Mouse (Mus musculus): ENCODE data around the gene Cd274.

The Cd274 gene

GRCm38 (mm10) chr19:29396353-29396752, 29.1 kb downstream of the Cd274 start:
- 68% methylated on average over 1 of the region's 1 CpGs for WGBS

GRCm38 (mm10) chr19:29399786-29400185, 32.5 kb downstream of the Cd274 start:
- 94% methylated on average over 4 of the region's 4 CpGs for WGBS

DNA sequence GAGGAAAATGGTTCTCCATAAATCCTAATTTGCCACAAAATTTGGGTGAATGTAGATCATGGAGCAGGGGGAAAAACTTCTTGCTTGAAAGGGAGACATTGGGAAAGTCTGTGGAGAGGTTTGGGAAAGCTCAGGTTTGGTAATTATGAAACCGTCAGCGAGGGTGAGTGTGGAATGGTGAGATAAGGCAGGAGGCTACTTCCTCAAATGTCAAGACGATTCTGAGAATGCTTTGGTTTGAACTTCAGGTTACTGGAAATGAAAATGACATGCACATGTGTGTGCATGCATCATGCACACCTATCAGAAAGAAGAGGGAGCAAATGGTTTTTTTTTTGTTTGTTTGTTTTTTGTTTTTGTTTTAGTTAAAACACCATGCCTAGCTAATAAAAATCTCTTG, 33.2 kb downstream of the Cd274 start:
- 83% methylated on average over 3 of the region's 3 CpGs for WGBS

GRCm38 (mm10) chr19:29402621-29403020, 35.4 kb downstream of the Cd274 start:
- WGBS = 96% methylated on average over 4 of the region's 4 CpGs

- 93% methylated on average over 4 of the region's 4 CpGs for WGBS
These were observed 36.0 kb downstream of the Cd274 start for GRCm38 (mm10) chr19:29403251-29403650.

DNA sequence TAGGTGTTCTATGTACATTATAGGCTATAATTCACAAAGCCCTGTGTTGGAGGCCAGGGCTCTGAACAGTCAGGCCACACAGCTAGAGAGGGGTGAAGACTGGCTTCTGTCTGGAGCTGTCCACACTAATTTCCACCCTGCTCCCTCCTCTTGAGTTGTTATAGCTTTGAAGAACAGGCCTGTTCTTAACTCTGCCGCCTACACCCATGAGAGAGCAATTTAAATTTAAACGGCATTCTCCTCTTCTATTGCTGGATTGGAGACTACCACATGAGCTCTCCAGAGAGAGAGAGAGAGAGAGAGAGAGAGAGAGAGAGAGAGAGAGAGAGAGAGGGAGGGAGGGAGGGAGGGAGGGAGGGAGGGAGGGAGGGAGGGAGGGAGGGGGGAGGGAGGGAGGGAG, 38.1 kb downstream of the Cd274 start:
- 38% methylated on average over 2 of the region's 2 CpGs for WGBS

DNA sequence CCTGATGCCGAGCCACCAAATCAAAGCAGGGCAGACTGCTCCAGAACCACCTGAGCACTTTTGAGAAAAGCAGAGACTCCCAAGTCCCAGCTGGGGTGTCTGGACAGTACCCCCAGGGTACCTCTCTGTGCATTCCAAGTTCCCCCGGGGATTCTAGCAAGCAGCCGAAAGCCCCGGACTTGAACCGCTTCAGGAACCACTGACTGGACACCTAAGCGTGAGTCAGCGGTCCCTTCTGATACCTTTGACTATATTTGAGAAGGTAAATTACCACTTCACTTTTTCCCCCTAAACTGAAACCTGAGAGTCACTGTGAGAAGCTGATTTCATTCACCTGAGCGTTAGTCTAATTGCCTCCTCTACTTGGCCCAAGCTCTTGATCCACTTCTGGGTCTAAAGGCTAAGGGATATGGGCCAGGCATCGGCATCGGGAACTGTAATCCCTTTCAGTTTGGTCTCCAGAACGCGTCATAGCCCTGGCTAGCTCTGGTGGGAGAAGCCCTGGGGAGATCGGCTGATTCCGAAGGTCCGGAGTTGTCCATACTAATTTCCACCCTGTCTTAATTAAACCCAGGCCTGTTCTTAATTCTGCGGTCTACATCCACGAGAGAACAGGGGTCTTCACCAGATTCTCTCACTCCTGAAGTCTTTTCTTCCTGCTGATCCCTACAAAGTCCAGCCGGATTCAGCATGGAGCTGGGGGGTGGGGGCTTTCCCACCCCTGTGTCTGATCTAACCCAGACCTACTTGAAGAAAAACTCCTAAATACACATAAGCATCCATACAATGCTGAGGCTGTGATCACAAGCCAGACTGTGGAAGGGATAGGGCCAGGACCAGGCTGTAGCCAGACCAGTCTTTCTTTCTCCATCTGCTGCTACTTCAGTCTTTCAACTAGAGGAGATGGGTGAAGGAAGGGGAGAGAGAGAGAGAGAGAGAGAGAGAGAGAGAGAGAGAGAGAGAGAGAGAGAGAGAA, 39.1 kb downstream of the Cd274 start:
- WGBS = 89% methylated on average over 18 of the region's 18 CpGs

DNA sequence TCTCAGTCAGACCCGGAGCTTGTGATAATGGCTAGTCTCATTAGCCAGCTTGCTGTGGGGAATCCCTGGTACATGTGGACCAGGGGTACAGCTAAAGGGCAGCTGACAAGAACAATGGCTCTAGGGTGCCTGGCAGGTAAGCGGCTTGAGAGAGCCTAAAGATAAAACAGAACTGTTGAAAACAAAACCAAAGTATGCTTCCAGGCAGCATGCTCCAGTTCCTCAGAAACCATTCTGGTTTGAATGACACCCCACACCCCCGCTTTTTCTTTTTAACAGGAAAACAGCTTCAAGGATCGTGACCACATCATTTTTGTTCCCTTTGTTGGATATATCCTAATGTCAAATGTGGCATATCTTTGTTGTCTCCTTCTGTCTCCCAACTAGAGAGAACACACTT, 43.4 kb downstream of the Cd274 start, which contains the start of gene Pdcd1lg2:
Pdcd1lg2 (plus strand) TSS at position 301 of the 400 bp plus-strand sequence.
- 87% methylated on average over 4 of the region's 4 CpGs for WGBS

DNA sequence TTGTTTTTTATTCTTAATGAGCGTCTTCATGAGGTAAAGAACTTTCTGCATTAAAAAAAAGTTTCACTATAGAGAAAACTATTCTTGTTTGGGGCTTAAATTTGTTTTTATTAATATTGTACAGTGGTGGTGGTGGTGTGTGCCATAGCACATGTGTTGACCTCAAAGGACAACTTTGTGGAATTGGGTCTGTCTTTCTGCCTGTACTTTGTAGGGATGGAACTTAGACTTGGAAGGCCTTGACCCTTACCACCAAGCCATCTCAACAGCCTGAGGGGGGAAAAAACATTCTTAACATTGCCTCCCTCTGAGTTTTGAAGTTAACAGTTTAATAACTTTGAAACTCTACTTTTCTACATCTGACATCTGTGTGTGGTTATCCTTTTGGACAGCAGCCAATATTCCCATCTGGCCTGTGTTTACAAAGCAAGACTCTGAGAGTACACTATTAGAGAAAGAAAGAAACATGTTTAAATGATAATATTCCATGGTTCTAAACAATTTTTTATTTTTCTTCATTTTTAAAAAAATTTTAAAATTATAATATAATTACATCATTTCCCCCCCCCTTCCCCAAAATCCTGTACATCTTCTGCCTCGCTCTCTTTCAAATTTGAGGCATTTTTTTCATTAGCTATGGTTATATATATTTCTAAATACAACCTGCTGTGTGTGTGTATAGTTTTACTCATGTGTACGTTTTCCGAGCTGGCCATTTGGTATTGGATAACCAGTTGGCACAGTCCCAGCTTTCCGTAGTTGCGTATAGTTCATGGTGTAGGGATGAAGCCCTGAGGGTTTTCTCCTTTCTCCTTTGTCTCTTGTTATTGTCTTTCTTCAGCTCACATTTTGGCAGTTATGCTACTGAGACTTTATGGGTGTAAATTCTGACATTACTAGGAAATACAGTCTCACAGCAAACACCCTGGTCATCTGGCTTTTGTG, 45.5 kb downstream of the Cd274 start:
- 72% methylated on average over 6 of the region's 6 CpGs for WGBS

- 92% methylated on average over 3 of the region's 3 CpGs for WGBS
These were observed 47.3 kb downstream of the Cd274 start for GRCm38 (mm10) chr19:29414513-29414912.

DNA sequence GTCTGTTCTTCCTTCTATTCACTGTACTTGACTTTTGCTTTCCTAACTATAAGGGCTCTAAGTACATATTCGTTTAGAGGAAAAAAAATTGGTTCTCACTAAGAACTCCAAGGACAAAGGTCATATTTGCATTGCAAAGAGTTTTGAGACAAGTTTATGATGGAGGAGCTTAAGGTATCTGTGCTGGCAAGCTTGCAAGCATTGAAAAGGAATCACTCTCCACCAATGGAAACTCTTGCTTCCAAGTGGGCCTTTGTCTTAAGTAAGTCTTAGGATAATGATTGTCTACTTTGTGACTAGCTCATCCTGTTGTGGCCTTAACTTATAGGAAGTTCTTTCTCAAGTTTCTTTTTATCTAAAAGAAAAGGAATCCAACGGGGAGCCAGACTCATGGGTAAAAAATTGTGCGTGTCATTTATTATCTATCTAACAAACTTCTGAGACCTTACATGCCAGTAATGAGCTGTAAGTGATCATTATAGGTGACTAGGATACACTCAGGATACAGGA, 49.2 kb downstream of the Cd274 start:
- 85% methylated on average over 3 of the region's 3 CpGs for WGBS

DNA sequence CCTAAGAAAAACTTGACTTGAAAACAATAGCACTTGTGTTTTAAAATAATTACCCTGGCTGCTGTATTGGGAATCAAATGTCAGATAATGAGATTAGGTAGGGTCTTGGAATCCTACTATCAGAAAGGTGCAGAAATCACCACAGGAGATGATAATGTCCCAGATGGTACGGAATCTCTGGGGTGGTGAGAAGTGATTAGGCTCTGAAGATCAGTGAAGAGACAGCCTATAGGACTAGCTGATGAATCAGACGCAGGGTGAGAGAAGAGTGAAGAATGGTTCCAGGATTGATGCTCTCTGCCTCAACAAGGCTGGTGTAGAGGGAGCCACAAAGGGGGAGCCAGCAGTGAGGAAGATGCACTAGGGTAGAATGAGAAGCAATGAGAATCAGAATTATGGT, 49.9 kb downstream of the Cd274 start:
- 96% methylated on average over 2 of the region's 2 CpGs for WGBS

DNA sequence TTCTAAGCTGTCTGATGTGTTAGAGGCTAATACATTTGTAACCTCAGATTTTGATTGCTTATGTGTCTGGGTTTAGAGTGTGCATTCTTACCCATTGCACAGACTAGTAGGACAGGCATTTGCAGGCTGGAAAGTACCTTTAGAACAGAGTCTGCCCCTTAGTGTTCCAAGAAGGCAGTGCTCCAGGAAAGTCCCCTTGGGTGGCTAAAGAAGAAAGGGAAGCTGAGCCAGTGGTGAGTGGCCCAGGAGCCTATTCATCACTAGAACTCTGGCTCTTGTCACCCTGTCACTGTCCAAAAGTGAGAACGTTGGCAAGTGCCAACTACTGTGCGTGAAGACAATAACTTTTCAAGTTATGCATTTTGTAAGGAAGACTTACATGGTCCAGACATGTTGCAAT, 50.6 kb downstream of the Cd274 start:
- WGBS = 68% methylated on average over 2 of the region's 2 CpGs

DNA sequence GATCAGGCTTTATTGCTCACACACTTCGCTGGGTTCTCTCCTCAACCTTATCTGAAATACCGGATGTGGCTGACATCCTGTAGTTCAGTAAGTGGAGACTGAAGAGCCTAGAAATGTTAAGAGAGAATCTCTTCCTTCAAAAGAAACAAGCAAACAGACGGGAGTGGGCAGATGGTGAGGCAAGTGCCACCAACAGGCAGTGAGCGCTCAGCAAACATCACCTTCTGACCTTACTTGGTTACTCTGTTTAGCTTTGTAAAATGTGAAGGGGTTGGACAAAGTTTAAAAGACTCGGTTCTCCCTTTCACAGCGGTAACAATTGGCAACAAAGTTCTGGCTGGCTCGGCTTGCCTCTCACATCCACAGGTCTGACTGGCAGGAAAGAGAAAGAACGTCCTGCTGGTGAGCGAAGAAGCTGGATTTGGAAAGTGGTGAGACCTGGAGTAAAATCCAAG, 51.4 kb downstream of the Cd274 start:
- 46% methylated on average over 9 of the region's 9 CpGs for WGBS

GRCm38 (mm10) chr19:29419506-29419905, 52.3 kb downstream of the Cd274 start:
- WGBS = 61% methylated on average over 3 of the region's 3 CpGs

- WGBS = 94% methylated on average over 8 of the region's 8 CpGs
These were observed 53.1 kb downstream of the Cd274 start for GRCm38 (mm10) chr19:29420397-29420796.

DNA sequence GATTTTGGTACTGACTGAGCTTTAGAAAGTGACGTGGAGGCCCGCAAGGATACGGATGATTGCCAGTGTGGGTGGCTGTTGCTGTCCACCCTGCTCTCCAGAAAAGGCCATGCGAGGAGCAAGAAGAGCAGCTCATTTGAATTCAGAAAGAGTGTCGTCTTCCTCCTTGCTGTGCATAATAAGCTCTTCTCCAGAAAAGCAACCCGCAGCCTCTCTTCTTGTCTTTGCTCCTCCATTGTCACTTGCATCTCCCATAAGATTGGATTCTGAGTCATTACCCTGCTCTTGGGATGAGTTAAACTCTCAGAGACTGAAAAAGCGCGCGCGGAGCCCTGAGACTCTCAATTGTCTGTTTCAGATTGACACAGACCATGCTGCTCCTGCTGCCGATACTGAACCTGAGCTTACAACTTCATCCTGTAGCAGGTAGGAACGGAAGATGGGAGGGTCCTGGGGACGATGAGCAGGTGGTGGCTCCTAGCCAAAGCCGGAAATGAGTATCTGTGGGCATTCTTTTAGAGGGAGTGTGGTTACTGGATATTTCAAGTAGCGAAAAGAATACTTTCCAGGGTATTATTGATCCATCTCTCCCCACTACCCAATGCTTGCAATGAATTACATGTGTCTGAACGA, 54.9 kb downstream of the Cd274 start:
- WGBS = 88% methylated on average over 16 of the region's 16 CpGs

DNA sequence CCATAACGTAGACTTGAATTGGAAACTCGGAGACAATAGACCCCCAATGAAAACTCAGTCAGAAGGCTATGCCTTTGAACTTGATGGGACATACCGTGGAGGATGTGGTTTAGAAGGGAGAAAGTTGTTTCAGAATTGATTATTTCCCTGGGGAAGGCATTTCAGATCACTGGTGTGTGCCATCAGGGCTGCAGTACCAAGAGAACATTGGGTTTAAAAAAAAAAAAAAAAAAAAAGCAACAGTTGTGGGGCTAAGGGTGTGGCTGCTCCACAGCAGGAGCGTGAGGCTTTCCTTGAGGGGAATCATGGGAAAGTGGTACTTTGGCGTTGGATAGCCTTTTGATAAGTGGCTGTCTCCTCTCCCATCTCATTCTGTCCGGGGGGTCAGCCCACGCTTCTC, 55.5 kb downstream of the Cd274 start:
- 84% methylated on average over 7 of the region's 7 CpGs for WGBS

- 84% methylated on average over 3 of the region's 3 CpGs for WGBS
These were observed 63.3 kb downstream of the Cd274 start for GRCm38 (mm10) chr19:29430516-29430915.

DNA sequence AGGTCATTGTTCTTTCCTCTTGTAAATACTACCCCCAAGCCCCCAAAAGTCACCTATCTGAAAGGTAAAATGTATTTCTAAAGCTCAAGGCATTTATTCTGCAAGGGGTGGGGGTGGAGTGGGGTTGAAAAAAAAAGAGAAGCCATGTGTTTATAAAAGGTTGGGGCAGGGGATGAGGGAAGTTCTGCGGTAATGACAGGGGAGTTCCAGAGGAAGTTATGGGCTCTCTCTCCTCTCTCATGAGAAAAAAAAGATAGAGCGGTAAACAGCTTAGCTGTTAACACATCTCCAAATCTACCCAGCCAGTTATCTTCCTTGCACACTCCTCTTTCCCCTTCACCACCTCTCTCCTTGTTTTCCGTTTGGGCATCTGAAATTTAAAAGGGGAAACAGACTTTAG, 63.7 kb downstream of the Cd274 start:
- 81% methylated on average over 3 of the region's 3 CpGs for WGBS

GRCm38 (mm10) chr19:29436793-29437479, 69.7 kb downstream of the Cd274 start:
- WGBS = 90% methylated on average over 18 of the region's 18 CpGs
